Mouse (Mus musculus): ENCODE measurements around the gene Rai1. TPM values are rescaled to one million over a fixed set of nuclear protein-coding genes. Genes with fewer than 3 reads are reported as not detected.

The Rai1 gene
- polyA plus RNA-seq, 1 experiment, result 205 TPM

GRCm38 (mm10) chr11:60110386-60110785 lies 5.6 kb downstream of the Rai1 start:
- WGBS, result 88% methylated on average over 5 of the region's 5 CpGs
- Histone ChIP-seq H3K36me3 (ENCODE audit: control insufficient read depth, insufficient read depth, low read length) (no peaks in the 10 kb centered on the region), H3K4me3 (ENCODE audit: control insufficient read depth, insufficient read depth, low read length) (no peak overlapping the region), H3K4me1 (replicated peaks; ENCODE audit: control insufficient read depth, insufficient read depth, low read length) (peaks cover 61% of the 10 kb centered on the region), H3K27me3 (ENCODE audit: control insufficient read depth, insufficient read depth, low read length) (no peaks in the 10 kb centered on the region), H3K27ac (ENCODE audit: control insufficient read depth, insufficient read depth, low read length) (no peak overlapping the region)
- TF ChIP-seq CTCF (IDR thresholded peaks at IDR 0.05; ENCODE audit: borderline replicate concordance, control insufficient read depth, extremely low read depth, insufficient read depth, low read length, poor library complexity), result no peak
- no peak for TF ChIP-seq POLR2A (IDR thresholded peaks at IDR 0.05; ENCODE audit: control insufficient read depth, extremely low read depth, insufficient read depth, low read length, poor library complexity)
- no peak for DNase-seq

- Histone ChIP-seq H3K4me3 (ENCODE audit: control insufficient read depth, insufficient read depth, low read length) (no peak overlapping the region), H3K36me3 (ENCODE audit: control insufficient read depth, insufficient read depth, low read length) (no peaks in the 10 kb centered on the region), H3K4me1 (replicated peaks; ENCODE audit: control insufficient read depth, insufficient read depth, low read length) (peaks cover 66% of the 10 kb centered on the region), H3K27ac (ENCODE audit: control insufficient read depth, insufficient read depth, low read length) (0 out of 2 replicates have a peak overlapping the region, but pooled peaks have one; percentile 30), H3K27me3 (ENCODE audit: control insufficient read depth, insufficient read depth, low read length) (no peaks in the 10 kb centered on the region)
- TF ChIP-seq CTCF (IDR thresholded peaks at IDR 0.05; ENCODE audit: borderline replicate concordance, control insufficient read depth, extremely low read depth, insufficient read depth, low read length, poor library complexity) (no peak), POLR2A (IDR thresholded peaks at IDR 0.05; ENCODE audit: control insufficient read depth, extremely low read depth, insufficient read depth, low read length, poor library complexity) (no peak)
- 94% methylated on average over 2 of the region's 2 CpGs for WGBS
- DNase-seq, result no peak
Measured at GRCm38 (mm10) chr11:60111576-60111975, 6.8 kb downstream of the Rai1 start.

GRCm38 (mm10) chr11:60113624-60114023 lies 8.8 kb downstream of the Rai1 start:
- no peak for DNase-seq
- Histone ChIP-seq H3K4me3 (ENCODE audit: control insufficient read depth, insufficient read depth, low read length) (no peak overlapping the region), H3K27me3 (ENCODE audit: control insufficient read depth, insufficient read depth, low read length) (no peaks in the 10 kb centered on the region), H3K27ac (ENCODE audit: control insufficient read depth, insufficient read depth, low read length) (peak overlapping the region; percentile 97), H3K4me1 (replicated peaks; ENCODE audit: control insufficient read depth, insufficient read depth, low read length) (peaks cover 54% of the 10 kb centered on the region), H3K36me3 (ENCODE audit: control insufficient read depth, insufficient read depth, low read length) (no peaks in the 10 kb centered on the region)
- TF ChIP-seq POLR2A (IDR thresholded peaks at IDR 0.05; ENCODE audit: control insufficient read depth, extremely low read depth, insufficient read depth, low read length, poor library complexity) (no peak), CTCF (IDR thresholded peaks at IDR 0.05; ENCODE audit: borderline replicate concordance, control insufficient read depth, extremely low read depth, insufficient read depth, low read length, poor library complexity) (no peak)
- 11% methylated on average over 4 of the region's 4 CpGs for WGBS

GRCm38 (mm10) chr11:60114296-60115023 lies 9.6 kb downstream of the Rai1 start:
- H3K4me3 ChIP-seq (ENCODE audit: control insufficient read depth, insufficient read depth, low read length), result peak overlapping the region; percentile 53
- DNase-seq, result peak; percentile 74
- peaks cover 48% of the 10 kb centered on the region for H3K4me1 ChIP-seq (replicated peaks; ENCODE audit: control insufficient read depth, insufficient read depth, low read length)
- TF ChIP-seq POLR2A (IDR thresholded peaks at IDR 0.05; ENCODE audit: control insufficient read depth, extremely low read depth, insufficient read depth, low read length, poor library complexity), result no peak
- TF ChIP-seq CTCF (IDR thresholded peaks at IDR 0.05; ENCODE audit: borderline replicate concordance, control insufficient read depth, extremely low read depth, insufficient read depth, low read length, poor library complexity), result 0 out of 2 replicates have a peak, but pooled peaks have one; percentile 42
- H3K27me3 ChIP-seq (ENCODE audit: control insufficient read depth, insufficient read depth, low read length), result no peaks in the 10 kb centered on the region
- H3K27ac ChIP-seq (ENCODE audit: control insufficient read depth, insufficient read depth, low read length), result peak overlapping the region; percentile 97
- H3K36me3 ChIP-seq (ENCODE audit: control insufficient read depth, insufficient read depth, low read length), result no peaks in the 10 kb centered on the region
- WGBS, result under 1% methylated on average over 21 of the region's 21 CpGs

- Histone ChIP-seq H3K4me1 (replicated peaks; ENCODE audit: control insufficient read depth, insufficient read depth, low read length) (peaks cover 45% of the 10 kb centered on the region), H3K27me3 (ENCODE audit: control insufficient read depth, insufficient read depth, low read length) (no peaks in the 10 kb centered on the region), H3K27ac (ENCODE audit: control insufficient read depth, insufficient read depth, low read length) (peak overlapping the region; percentile 97), H3K36me3 (ENCODE audit: control insufficient read depth, insufficient read depth, low read length) (no peaks in the 10 kb centered on the region), H3K4me3 (ENCODE audit: control insufficient read depth, insufficient read depth, low read length) (peak overlapping the region; percentile 53)
- peak; percentile 97 for DNase-seq
- WGBS, result under 1% methylated on average over 42 of the region's 43 CpGs
- TF ChIP-seq CTCF (IDR thresholded peaks at IDR 0.05; ENCODE audit: borderline replicate concordance, control insufficient read depth, extremely low read depth, insufficient read depth, low read length, poor library complexity) (peak; percentile 10; the same call in 1 of the 2 replicates), POLR2A (IDR thresholded peaks at IDR 0.05; ENCODE audit: control insufficient read depth, extremely low read depth, insufficient read depth, low read length, poor library complexity) (peak; percentile 70)
Measured at GRCm38 (mm10) chr11:60115024-60115538, 10.3 kb downstream of the Rai1 start.

- TF ChIP-seq POLR2A (IDR thresholded peaks at IDR 0.05; ENCODE audit: control insufficient read depth, extremely low read depth, insufficient read depth, low read length, poor library complexity) (no peak), CTCF (IDR thresholded peaks at IDR 0.05; ENCODE audit: borderline replicate concordance, control insufficient read depth, extremely low read depth, insufficient read depth, low read length, poor library complexity) (no peak)
- Histone ChIP-seq H3K4me1 (replicated peaks; ENCODE audit: control insufficient read depth, insufficient read depth, low read length) (peaks cover 42% of the 10 kb centered on the region), H3K36me3 (ENCODE audit: control insufficient read depth, insufficient read depth, low read length) (no peaks in the 10 kb centered on the region), H3K27ac (ENCODE audit: control insufficient read depth, insufficient read depth, low read length) (peak overlapping the region; percentile 64), H3K4me3 (ENCODE audit: control insufficient read depth, insufficient read depth, low read length) (peak overlapping the region; percentile 44), H3K27me3 (ENCODE audit: control insufficient read depth, insufficient read depth, low read length) (no peaks in the 10 kb centered on the region)
- 11% methylated on average over 6 of the region's 6 CpGs for WGBS
- no peak for DNase-seq
Measured at GRCm38 (mm10) chr11:60115638-60116276, 10.9 kb downstream of the Rai1 start.

Data from thymus, adult 2 months (tissue).